8 mouse cellular contexts compared by ENCODE assay signal in the genomic region with DNA sequence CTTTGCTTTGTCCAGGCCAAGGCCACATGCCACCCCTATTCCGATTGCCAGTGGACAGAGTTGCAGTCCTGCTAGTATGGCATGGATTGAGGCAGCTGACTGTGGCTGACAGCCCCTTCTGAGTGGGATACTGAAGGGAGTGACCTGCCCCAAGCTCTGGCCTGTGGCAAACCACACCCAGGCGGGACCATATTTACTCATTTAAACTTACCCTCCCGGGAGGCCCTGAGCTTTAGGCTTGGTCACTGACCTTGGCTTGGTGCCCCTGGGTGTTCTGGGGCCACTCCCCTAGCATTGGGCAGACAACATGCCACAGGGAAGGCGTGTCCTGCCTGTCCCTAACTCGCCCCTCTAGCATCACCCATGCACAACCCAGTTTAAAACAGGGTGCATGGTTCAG. TPM values are rescaled to one million over a fixed set of nuclear protein-coding genes. Genes with fewer than 3 reads are reported as not detected.
A peak's percentile ranks its signal among the peaks of the same experiment; 100 is the strongest.
DNase-seq lines count a peak whose midpoint lies in the region; ATAC-seq and TF ChIP-seq lines count a peak whose summit lies in the region.

No protein-coding gene starts in this region.

- H3K4me3 ChIP-seq in bone marrow macrophage, adult 2 months (ENCODE audit: insufficient read depth, low read length) = peak overlapping the region; percentile 1; the same call in 1 of the 2 replicates
- H3K4me3 ChIP-seq in heart, postnatal 0 days (ENCODE audit: low read depth, low read length) = peak overlapping the region; percentile 83
- peak overlapping the region; percentile 80; the same call in 1 of the 2 replicates for H3K4me3 ChIP-seq in liver, postnatal 0 days (ENCODE audit: low read depth, low read length)
- no peak overlapping the region for H3K4me3 ChIP-seq in stomach, embryonic 14.5 days (ENCODE audit: low read depth, low read length)

- DNase-seq in kidney, postnatal 25 days = peak; percentile 32 to 55
- no peak for DNase-seq in kidney, postnatal 4 days
- no peak for DNase-seq in heart, postnatal 0 days (ENCODE audit: low spot score)
- peak; percentile 77 for DNase-seq in liver, postnatal 0 days
- no peak for DNase-seq in thymus, postnatal 4 days
- no peak for DNase-seq in left cerebral cortex, postnatal 4 days

- H3K9ac ChIP-seq in heart, postnatal 0 days (replicated peaks; ENCODE audit: low read depth, low read length) = peak overlapping the region; percentile 84
- peak overlapping the region; percentile 91 for H3K9ac ChIP-seq in liver, postnatal 0 days (replicated peaks)
- H3K9ac ChIP-seq in stomach, embryonic 14.5 days (replicated peaks; ENCODE audit: low read depth, low read length) = no peak overlapping the region

- peak overlapping the region; percentile 95 for H3K4me2 ChIP-seq in heart, postnatal 0 days (ENCODE audit: low read depth, low read length)
- H3K4me2 ChIP-seq in liver, postnatal 0 days (ENCODE audit: low read depth, low read length) = peak overlapping the region; percentile 92
- peak overlapping the region; percentile 13; the same call in 1 of the 2 replicates for H3K4me2 ChIP-seq in stomach, embryonic 14.5 days (replicated peaks; ENCODE audit: low read depth, low read length)

- no peaks in the 10 kb centered on the region for H3K9me3 ChIP-seq in heart, postnatal 0 days (replicated peaks; ENCODE audit: control insufficient read depth, low read length)
- no peaks in the 10 kb centered on the region for H3K9me3 ChIP-seq in liver, postnatal 0 days (ENCODE audit: low read length)
- H3K9me3 ChIP-seq in stomach, embryonic 14.5 days (ENCODE audit: control insufficient read depth, low read depth, low read length) = no peaks in the 10 kb centered on the region

- intact Hi-C loops in left cerebral cortex, postnatal 4 days (cut with DNase I) = no loop called here

- no peak for ATAC-seq in heart, postnatal 0 days (ENCODE audit: insufficient read depth, low read depth)
- peak; percentile 5; the same call in 1 of the 2 replicates for ATAC-seq in liver, postnatal 0 days
- ATAC-seq in stomach, embryonic 14.5 days (ENCODE audit: insufficient number of reproducible peaks, insufficient read depth, low FRiP score, low read depth) = no peak

- TF ChIP-seq POLR2A in bone marrow macrophage, adult 2 months (IDR thresholded peaks at IDR 0.05; ENCODE audit: borderline replicate concordance, low read depth, low read length) = no peak

- H3K4me1 ChIP-seq in bone marrow macrophage, adult 2 months (ENCODE audit: control insufficient read depth, insufficient read depth, low read length) = peaks cover 69% of the 10 kb centered on the region
- peaks cover 75% of the 10 kb centered on the region for H3K4me1 ChIP-seq in heart, postnatal 0 days (ENCODE audit: control insufficient read depth, insufficient read depth)
- H3K4me1 ChIP-seq in liver, postnatal 0 days (ENCODE audit: insufficient read depth) = peaks cover 85% of the 10 kb centered on the region
- H3K4me1 ChIP-seq in stomach, embryonic 14.5 days (ENCODE audit: control insufficient read depth, insufficient read depth, low read length) = peaks cover 72% of the 10 kb centered on the region

- H3K27me3 ChIP-seq in heart, postnatal 0 days (ENCODE audit: control insufficient read depth, insufficient read depth, low read length) = no peaks in the 10 kb centered on the region
- no peaks in the 10 kb centered on the region for H3K27me3 ChIP-seq in liver, postnatal 0 days (ENCODE audit: insufficient read depth, low read length)
- H3K27me3 ChIP-seq in stomach, embryonic 14.5 days (ENCODE audit: control insufficient read depth, insufficient read depth, low read length) = no peaks in the 10 kb centered on the region

- no peak overlapping the region for H3K27ac ChIP-seq in bone marrow macrophage, adult 2 months (ENCODE audit: insufficient read depth, low read depth, low read length)
- peak overlapping the region; percentile 99 for H3K27ac ChIP-seq in heart, postnatal 0 days (ENCODE audit: low read depth)
- H3K27ac ChIP-seq in liver, postnatal 0 days (ENCODE audit: low read depth) = peak overlapping the region; percentile 97
- no peak overlapping the region; the same call in 1 of the 2 replicates for H3K27ac ChIP-seq in stomach, embryonic 14.5 days (ENCODE audit: low read length)

- TF ChIP-seq EP300 in heart, postnatal 0 days (IDR thresholded peaks at IDR 0.05; ENCODE audit: low read depth) = no peak
- TF ChIP-seq EP300 in liver, postnatal 0 days (IDR thresholded peaks at IDR 0.05; ENCODE audit: low read depth) = no peak

- 29% methylated on average over 5 of the region's 5 CpGs for WGBS in heart, postnatal 0 days
- 25% methylated on average over 5 of the region's 5 CpGs for WGBS in liver, postnatal 0 days (ENCODE audit: insufficient replicate concordance)
- 59% methylated on average over 5 of the region's 5 CpGs for WGBS in stomach, embryonic 14.5 days

- no peaks in the 10 kb centered on the region for H3K36me3 ChIP-seq in heart, postnatal 0 days (replicated peaks; ENCODE audit: control insufficient read depth, insufficient read depth, low read length)
- peaks cover 5% of the 10 kb centered on the region for H3K36me3 ChIP-seq in liver, postnatal 0 days (replicated peaks; ENCODE audit: insufficient read depth, low read length)
- no peaks in the 10 kb centered on the region for H3K36me3 ChIP-seq in stomach, embryonic 14.5 days (ENCODE audit: control insufficient read depth, insufficient read depth, low read length)

- TF ChIP-seq CTCF in bone marrow macrophage, adult 2 months (IDR thresholded peaks at IDR 0.05; ENCODE audit: low read depth, low read length) = no peak
- no peak for TF ChIP-seq CTCF in heart, postnatal 0 days (IDR thresholded peaks at IDR 0.05; ENCODE audit: low read depth)
- no peak for TF ChIP-seq CTCF in liver, postnatal 0 days (IDR thresholded peaks at IDR 0.05; ENCODE audit: low read depth)

RNA-seq across cellular contexts. Expression of gene Mef2d, which starts 3.8 kb away (rescaled TPM):
- polyA plus RNA-seq in bone marrow macrophage, adult 2 months (2012; ENCODE audit: insufficient read depth, insufficient read length, missing spikeins) = 84.5 and 98.1 TPM in 2 replicates
- total RNA-seq in heart, postnatal 0 days (2014; rRNA removed; ENCODE audit: low replicate concordance) = 70.8 and 75.8 TPM in 2 replicates
- polyA plus RNA-seq in heart, postnatal 0 days (2015; fragmentation: Nextera tagmentation; extraction: Ambion mirVana) = 30.0 and 30.8 TPM in 2 replicates
- 5.7 and 6.4 TPM in 2 replicates for polyA plus RNA-seq in liver, postnatal 0 days (2015; fragmentation: Nextera tagmentation; extraction: Ambion mirVana)
- 19.5 and 20.1 TPM in 2 replicates for polyA plus RNA-seq in stomach, embryonic 14.5 days (2014; fragmentation: Nextera tagmentation; extraction: Ambion mirVana)
- 100 to 1,000 TPM; 113 to 121 TPM for total RNA-seq in left cerebral cortex, postnatal 4 days (2021)

Comparison
In these comparisons a context has a peak if more than half of its experiments do, and no peak if none do; other contexts are left out.
1. DNase-seq: peak in kidney, postnatal 25 days (2 of 2) and liver, postnatal 0 days (single experiment); none in kidney, postnatal 4 days (0 of 2), heart, postnatal 0 days (single experiment), thymus, postnatal 4 days (single experiment) and left cerebral cortex, postnatal 4 days (single experiment).
2. H3K27ac ChIP-seq: peak in heart, postnatal 0 days (single experiment) and liver, postnatal 0 days (single experiment); none in bone marrow macrophage, adult 2 months (single experiment) and stomach, embryonic 14.5 days (single experiment).
3. H3K4me2 ChIP-seq: peak in every context shown above with its lines; median percentile 95 in heart, postnatal 0 days; 92 in liver, postnatal 0 days; 13 in stomach, embryonic 14.5 days.